Mouse (Mus musculus) mesoderm, embryonic 11.5 days (tissue): ENCODE measurements at regions not wholly inside any gene's neighbourhood (a gene's known extent, or its start where the extent isn't known, plus 50 kb on each side); places are given as distances from the start of the nearest gene placed in this dataset.

Experiments
- DNase-seq: peaks from one replicate; pipeline ENCODE4 v3.0.0-alpha.2; 2012; ENCODE audit warnings: low read depth, low spot score

DNA sequence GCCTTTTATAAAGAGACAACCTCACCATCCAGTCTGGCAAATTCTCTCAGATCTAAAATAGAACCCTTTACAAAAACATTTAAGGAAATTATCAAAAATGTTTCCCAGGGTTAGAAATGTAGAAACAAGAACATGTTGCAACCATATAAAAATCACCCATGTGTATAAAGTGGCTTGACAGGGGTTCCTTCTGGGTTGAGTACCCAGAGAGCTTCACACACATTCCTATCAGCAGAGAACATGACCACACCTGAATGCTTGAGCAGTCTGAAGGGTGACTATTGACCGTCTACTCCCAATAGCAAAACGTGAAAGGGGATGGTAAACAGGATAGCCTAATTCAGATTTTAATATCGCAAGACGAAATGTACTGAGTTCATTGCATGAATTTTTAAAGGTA is 57.8 kb upstream of the Zfand5 start:
- no peak for DNase-seq

DNA sequence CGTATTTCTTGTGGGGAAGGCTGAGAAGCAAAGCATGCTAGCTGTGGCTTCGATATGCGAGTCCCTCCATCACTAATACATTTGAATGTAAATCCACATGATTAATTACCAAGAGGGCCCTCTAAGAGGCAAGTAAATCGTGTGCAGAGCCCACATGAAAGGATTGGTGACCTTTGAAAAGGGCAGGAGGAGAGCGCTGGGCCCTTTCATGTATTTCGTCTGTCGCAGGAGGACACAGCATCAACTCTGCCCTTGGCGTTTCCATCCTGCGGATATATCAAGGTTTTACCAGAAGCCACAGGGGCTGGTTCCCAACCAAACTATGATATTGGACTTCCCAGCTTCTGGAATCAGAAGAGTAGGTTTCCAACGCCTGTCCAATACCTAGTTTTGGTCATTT is 78.6 kb upstream of the Zfand5 start:
- DNase-seq, result no peak

- DNase-seq, result no peak
These were observed 79.5 kb upstream of the Zfand5 start for GRCm38 (mm10) chr19:21192576-21192975.

- no peak for DNase-seq
These were observed 82.9 kb upstream of the Zfand5 start for GRCm38 (mm10) chr19:21189216-21189615.

DNA sequence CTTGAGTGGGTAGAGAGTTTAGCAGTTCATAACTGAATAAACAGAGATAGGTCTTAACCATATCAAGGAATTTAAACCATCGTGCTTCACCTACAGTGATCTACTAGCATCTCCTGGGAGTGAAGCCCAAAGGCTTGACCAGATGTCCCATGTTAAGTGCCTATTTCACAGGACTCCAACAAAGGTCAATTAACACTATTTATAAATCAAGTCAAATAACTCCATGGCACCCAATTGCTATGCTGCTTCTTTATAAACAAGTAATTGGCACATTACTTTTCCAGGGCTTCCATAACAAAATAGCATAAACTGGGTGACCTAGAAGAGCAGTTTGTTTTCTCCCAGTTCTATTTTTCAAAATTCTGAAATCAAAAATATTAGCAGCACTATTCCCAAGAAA is 85.4 kb upstream of the Zfand5 start:
- DNase-seq, result no peak

GRCm38 (mm10) chr19:21186016-21186415 is 86.1 kb upstream of the Zfand5 start:
- no peak for DNase-seq

GRCm38 (mm10) chr19:21183028-21183427 is 89.0 kb upstream of the Zfand5 start:
- no peak for DNase-seq

DNA sequence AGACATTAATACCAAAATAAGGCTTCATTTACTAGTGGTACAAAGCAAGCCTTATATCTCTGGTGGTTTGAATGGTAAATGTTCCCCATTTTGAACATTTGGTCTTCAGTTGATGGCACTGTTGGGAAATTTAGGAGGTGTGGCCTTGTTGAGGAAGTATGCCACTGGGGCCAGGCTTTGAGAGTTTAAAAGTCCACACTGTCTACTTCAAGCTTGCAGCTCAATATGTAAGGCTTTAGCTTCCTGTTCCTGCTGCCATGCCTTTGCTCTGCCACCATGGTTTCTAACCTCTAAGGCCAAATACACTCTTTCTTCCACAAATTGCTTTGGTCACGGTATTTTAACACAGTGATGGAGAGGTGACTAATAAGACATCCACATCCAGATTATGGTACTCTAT is 92.2 kb upstream of the Zfand5 start:
- no peak for DNase-seq

GRCm38 (mm10) chr19:21175426-21175831 is 96.6 kb upstream of the Zfand5 start:
- no peak for DNase-seq

DNA sequence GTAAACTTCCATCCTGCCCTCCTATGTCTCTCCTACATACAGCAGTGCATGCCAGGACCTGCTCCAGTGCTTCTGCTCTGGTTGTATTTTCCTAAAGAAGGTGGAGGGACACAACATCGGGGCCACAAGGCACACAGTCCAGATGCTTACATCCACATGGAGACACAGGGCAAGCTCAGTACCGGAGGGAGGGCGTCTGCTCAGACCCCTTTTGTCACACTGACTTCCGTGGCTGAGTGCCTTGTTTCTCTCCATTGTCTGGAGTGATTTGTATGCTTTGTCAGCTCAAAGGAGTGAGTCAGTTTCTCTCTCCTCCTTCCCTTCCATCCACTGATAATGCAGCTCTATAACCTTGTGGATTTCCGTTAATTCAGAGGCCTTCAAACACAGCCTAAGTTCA is 97.4 kb upstream of the Zfand5 start:
- DNase-seq, result peak; percentile 43

- DNase-seq, result no peak
These were observed 98.1 kb upstream of the Zfand5 start for GRCm38 (mm10) chr19:21173896-21174483.

- DNase-seq, result no peak
These were observed 100.9 kb upstream of the Zfand5 start for GRCm38 (mm10) chr19:21171191-21171590.

- no peak for DNase-seq
These were observed 101.3 kb upstream of the Zfand5 start for GRCm38 (mm10) chr19:21170785-21171184.

DNA sequence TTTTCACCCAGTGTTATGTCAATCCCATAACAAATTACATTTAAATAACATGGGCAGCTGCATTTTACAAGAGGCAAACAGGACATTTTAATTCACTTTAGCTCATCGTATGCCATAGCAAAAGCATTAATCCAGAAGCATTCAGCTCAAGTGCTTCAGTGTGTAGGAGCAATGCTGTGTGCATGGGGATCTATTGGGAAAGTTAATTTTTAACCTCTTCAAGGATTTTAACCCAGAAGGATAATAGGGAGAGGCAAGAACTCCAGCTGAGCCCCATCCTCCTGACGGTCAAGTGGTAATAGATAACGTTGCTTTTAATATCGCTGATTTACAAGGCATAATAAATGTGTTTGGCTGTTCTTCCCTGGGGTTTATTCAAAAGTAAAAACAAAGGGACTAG is 105.1 kb upstream of the Zfand5 start:
- no peak for DNase-seq

GRCm38 (mm10) chr19:21166465-21166860 is 105.6 kb upstream of the Zfand5 start:
- no peak for DNase-seq

GRCm38 (mm10) chr19:21165763-21166464 is 106.2 kb upstream of the Zfand5 start:
- peak; percentile 61 for DNase-seq

GRCm38 (mm10) chr19:21163978-21164377 is 108.1 kb upstream of the Zfand5 start:
- no peak for DNase-seq

DNA sequence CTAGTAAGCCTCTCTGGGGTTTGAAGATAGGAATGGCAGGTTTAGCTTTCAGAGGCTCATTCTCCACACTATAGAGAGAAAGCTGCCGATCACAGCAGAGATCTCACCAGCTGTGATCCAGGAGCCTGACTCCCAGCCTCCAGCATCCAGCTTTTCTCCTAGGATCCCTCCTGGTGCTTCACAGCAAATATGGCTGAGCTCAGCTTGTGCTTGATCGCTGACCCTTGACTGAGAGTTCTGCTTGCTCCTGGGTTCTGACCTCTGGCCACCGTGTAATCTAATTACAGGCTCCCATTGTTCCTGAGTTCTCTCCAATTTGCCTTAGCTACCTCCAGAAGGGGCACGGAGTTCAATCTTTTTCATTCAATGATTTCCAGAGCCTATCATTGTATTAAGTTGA is 111.1 kb upstream of the Zfand5 start:
- peak; percentile 69 for DNase-seq

- DNase-seq, result no peak
These were observed 112.6 kb upstream of the Zfand5 start for GRCm38 (mm10) chr19:21159189-21160137.

DNA sequence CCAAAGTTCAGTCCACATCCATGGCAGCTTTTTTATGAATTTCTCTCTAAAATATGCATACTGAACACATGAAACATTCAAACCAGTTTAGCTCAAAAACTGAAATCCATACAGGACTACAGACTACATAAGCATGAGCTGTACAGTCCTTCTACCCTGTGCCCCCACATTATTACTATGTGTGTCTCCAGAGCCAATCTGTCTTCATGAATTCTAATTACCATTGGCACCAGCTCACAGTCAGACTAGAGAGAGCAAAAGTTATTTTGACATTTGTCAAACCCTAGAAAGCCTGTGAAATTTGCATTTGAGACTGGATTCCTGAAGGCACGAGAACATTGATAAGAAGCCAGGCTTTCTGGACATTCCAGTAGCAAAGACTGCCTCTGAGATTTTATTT is 117.9 kb upstream of the Zfand5 start:
- DNase-seq, result no peak

- DNase-seq, result peak; percentile 26
These were observed 120.1 kb upstream of the Zfand5 start for GRCm38 (mm10) chr19:21152027-21152426.

GRCm38 (mm10) chr19:21150849-21151248 is 121.2 kb upstream of the Zfand5 start:
- no peak for DNase-seq
